Mouse (Mus musculus): Measurements from ENCODE around the gene Lctl.
"Not testable (repeated sequence)": the region's sequence is repeated elsewhere in the genome, so short reads cannot be mapped to it uniquely, and the experiment has no call there.

Lctl gene

DNA sequence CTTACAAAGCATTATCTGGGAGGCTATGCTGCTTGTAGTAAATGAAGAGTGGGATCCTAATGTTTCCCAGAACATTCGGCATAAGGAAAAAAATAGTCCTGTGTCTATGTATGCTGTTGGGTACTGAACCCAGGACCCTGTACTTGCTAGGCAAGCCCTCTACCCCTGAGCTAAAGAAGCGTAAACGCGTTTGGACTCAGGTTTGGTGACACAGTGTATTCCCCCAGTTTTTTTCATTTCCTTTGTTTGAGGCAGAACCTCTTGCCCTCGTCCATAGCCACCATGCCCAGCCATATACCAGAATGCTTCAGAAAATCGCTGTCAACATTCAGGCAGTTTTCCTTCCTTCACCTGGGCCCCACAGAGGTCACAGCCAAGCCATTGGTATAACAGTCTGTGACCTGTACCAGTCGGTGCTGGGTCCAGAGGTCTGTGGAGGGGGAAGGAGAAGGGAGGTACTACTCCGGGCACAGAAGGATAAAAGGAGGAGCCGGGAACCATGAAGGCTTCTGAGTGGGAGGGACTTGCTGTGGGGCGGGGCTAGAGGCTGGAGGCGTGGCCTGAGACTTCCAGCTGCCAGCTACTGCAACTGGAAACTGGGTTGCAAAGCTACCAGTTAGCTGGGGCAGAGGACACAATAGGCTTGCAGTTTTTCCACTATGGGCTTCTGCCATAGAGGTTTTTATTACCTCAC is 3.8 kb downstream of the Lctl start:
- peak; percentile 78 for DNase-seq

DNA sequence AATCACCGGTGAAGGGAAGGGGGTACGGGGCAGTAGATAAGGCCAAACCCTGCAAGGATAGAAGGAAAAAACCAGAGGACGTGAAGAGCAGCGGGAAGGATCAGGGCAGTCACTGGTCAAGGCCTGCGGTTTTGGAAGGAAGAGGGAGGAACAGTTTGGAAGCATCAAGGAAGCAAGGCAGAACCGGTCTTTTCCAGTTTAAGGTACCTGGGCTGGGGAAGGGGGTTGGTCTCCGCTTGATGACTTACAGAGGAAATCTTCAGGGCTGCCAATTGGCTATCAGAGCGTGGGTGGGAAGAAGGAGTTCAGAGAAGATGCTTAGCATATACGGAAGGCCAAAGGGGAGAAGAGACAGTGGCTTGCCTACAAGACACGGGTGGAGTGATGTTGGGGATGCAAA is 5.7 kb downstream of the Lctl start:
- DNase-seq = no peak

GRCm38 (mm10) chr9:64124846-64125245 is 7.9 kb downstream of the Lctl start:
- DNase-seq = not testable (repeated sequence)

GRCm38 (mm10) chr9:64125307-64125706 is 8.4 kb downstream of the Lctl start:
- no peak for DNase-seq

GRCm38 (mm10) chr9:64126121-64126520 is 9.2 kb downstream of the Lctl start:
- no peak for DNase-seq

DNA sequence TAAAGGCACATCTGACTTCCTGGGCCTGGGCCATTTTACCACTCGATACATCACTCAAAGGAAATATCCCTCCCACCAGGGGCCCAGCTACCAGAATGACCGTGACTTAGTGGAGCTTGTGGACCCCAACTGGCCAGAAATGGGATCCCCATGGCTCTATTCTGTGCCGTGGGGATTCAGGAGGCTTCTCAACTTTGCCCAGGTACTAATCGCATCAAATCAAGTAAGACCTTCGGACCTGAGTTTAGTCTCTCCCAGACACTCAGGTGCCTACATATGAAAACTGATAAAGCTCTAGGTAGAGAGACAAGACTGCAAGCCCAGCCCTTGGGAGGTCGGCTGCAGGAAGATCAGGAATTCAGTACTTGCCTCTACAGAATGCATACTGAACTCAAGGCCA is 14.7 kb downstream of the Lctl start:
- no peak for DNase-seq

GRCm38 (mm10) chr9:64138896-64139295 is 21.9 kb downstream of the Lctl start:
- not testable (repeated sequence) for DNase-seq

GRCm38 (mm10) chr9:64139879-64140278 is 22.9 kb downstream of the Lctl start:
- no peak for DNase-seq

DNA sequence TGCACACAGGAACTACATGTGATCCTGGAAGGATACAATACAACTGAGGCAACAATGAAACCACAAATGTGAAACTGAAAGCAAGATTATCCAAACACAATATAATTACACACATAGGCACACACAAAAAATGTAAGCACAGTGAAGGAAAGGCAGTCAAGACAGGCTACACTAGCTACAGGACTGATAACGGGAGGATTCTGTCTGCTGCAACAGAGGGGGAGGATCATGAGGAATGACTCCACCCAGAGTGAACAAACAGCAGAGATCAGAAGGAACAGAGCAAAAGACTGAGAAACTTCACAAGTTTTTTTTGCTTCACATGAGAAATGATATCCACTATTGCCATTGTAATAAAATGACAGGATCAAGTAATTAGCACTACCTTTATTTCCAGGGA is 39.7 kb downstream of the Lctl start:
- no peak for DNase-seq

- no peak for DNase-seq
Observed at GRCm38 (mm10) chr9:64160471-64160870, 43.5 kb downstream of the Lctl start.

DNA sequence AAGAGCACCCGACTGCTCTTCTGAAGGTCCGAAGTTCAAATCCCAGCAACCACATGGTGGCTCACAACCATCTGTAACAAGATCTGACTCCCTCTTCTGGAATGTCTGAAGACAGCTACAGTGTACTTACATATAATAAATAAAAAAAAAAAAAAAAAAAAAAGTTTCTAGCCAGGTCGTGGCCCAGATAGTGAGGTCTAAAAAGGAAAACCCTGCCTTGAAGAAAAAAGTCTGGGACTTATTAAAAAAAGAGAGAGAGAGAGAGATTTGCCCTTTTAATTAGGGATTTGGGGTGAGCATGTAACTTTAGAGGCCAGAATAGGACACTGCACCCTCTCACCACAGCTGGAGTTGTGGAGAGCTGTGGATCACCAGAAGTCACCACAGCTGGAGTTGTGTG is 53.0 kb downstream of the Lctl start:
- DNase-seq = not testable (repeated sequence)

DNA sequence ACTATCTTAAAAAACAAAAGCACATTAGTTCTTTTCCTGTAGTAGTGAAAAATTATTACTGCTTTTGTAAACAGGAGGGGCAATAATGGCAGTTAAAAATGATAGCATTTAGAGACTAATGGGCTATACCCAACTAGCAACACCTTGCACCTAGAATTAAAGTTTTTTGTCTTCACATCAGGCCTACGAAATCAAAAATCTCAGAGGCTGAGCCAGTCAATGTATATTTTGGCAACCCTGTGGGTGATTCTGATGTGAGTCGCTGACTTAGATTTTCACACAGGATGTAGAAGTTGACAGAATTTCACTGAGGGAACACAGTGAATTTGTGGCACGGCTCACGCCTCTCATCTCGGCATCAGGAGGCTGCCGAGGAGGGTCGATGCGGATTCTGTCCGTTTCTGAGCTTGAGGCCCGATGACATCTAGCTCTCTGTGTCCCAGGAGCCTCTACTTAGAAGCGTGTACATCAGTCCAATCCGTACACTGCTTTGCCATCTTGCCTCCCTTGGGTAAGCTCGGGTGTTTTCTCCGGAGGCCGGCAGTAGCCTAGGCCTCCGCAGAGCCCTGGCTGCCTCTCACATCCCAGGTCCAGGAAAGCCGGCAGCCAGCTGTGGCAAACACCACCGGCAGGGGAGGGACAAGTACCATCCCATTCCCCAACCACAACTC is 55.3 kb downstream of the Lctl start:
- DNase-seq = no peak

- DNase-seq = peak; percentile 78
Observed at GRCm38 (mm10) chr9:64172816-64173665, 56.1 kb downstream of the Lctl start, which contains the start of the genes Zwilch and Rpl4. TSS of gene Zwilch (minus strand) at chr9:64173104. TSS of gene Rpl4 (plus strand) at chr9:64173375.

DNA sequence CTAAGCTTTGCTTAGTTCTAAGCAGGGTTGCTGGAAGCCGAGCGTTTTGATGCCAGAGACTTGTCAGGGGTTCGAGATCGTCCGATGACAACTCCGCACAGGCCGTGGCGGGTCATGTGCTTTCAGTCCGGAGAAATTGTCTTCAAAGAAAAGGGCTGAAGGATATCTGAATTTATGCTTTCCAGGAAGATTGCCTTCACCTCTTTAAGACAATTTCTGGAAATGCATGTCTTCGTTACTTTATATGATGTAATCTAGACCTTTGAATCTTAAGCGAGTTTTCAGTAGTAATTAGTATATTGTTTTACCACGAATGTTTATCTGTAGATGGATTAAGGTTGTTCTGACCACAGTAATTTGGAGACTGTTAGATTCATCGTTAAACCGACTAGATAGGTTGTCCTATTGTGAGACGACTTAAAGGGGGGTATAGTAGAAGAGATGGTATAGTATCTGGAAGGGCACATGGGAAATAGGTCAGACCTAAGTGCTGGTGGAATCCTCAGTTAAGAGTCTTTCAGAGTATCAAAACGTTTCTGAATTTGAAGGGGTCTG is 56.8 kb downstream of the Lctl start:
- no peak for DNase-seq

DNA sequence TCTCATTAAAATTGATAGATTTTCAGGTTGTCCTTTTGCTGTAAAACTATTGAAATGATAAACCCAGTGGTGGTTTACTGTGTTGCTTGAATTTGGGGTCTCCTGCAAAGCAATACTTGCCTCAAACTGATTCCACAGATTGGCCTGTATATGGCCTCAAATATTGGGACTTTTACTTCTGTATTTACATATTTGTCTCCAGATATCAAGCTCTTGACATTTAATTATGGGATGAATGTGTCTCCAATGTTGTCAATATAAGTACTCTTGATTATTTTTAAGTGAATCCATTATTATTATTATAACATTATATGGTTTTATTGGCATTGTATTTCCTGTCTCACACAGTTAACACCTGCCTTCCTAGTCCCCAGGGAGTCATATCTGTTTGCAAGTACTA is 57.4 kb downstream of the Lctl start:
- no peak for DNase-seq

DNA sequence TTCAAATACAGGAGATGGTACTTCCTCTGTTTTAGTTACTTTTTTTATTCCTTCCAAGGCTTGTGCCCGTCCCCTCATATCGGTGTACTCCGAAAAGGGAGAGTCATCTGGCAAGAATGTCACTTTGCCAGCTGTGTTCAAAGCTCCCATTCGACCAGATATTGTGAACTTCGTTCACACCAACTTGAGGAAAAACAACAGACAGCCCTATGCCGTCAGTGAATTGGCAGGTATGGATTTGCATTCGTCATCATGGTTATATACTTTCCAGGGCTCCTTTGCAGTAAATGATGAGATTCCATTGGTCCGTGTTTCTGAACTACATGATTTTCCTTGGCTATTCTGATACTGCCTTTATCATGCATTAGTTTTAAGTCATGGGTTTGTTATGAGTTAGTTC is 57.8 kb downstream of the Lctl start:
- no peak for DNase-seq

- no peak for DNase-seq
Observed at GRCm38 (mm10) chr9:64175378-64175777, 58.4 kb downstream of the Lctl start.

- no peak for DNase-seq
Observed at GRCm38 (mm10) chr9:64178610-64178973, 61.6 kb downstream of the Lctl start.

DNA sequence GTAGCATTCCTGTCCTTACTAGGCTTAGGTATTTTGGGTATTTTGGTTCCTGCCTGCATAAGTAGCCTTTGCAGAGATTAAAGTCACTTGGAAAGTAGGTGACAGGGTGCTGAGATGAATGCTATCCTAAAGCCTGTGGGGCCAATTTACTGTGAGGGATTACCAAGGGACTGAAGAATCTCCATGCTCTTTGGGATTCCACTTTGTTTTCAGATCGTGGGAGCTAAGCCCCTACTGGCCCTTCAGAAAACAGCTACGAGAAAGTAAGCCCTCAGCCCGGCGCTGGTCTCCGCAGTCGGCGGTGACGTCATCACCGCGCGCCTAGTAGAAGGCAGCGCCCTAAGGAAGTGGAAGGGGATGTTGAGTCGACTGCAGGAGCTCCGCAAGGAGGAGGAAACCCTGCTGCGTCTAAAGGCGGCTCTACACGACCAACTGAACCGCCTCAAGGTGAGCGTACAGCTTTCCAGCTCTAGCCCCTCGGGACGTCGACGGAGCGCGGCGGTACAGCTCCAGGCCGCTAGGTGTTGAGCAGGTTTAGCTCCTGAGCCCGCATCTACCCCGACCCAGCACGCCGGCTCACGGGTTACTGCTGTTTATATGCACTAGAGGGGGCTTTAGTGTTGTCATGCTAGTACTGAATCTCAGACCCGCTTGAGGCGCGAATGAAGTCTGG is 62.2 kb downstream of the Lctl start, which contains the start of gene Snapc5:
Snapc5 (plus strand) TSS at position 301 of the 673 bp plus-strand sequence.
- DNase-seq = peak; percentile 89

GRCm38 (mm10) chr9:64183295-64183694 is 66.3 kb downstream of the Lctl start:
- DNase-seq = not testable (repeated sequence)

DNA sequence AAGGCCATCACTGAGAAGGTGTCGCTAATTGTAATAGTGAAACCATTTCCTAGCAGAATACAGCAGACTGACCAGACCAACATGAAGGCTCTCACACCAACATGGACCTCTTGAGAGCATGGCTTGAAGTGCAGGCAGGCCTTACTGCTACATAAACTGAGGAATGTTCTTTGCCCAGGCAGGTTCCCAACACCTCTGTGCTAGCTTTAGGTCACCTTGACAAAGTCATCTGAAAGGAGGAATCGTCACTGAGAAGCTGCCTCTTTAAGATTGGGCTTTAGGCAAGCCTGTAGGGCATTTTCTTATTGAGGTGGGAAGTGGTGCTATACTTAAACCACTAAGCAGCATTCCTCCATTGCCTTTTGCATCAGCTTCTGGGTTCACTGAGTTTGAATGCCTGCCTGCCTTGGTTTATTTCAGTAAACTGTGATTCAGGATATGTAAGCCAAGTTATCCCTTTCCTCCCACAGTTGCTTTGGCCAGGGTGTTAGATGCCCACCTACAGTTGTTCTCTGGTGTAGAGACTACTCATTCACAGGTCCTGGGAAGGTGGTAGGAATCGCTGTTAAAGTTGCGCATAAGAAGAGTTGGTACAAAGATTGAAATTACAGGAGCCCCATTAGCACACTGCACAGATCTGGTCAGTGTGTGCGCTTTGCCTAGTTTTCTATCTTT is 67.4 kb downstream of the Lctl start:
- no peak for DNase-seq

Measured in kidney, adult 11 months (tissue).